Mouse (Mus musculus) midbrain, postnatal 0 days (tissue): ENCODE data around the gene Mageb3. TPM values are rescaled to one million over a fixed set of nuclear protein-coding genes. Genes with fewer than 3 reads are reported as not detected.

Experiments used
- ATAC-seq: fragments of 200-750 bp; cut with Nextera tagmentation; 2 replicates; pipeline ENCODE4 v1.8.0; 2017; ENCODE audit warnings: moderate number of reproducible peaks, mild to moderate bottlenecking, moderate TSS enrichment, moderate library complexity; ENCODE audit not compliant: low FRiP score
- DNase-seq: peaks from one replicate; pipeline ENCODE4 v3.0.0-alpha.2; 2015; ENCODE audit warnings: low spot score
- H3K27ac ChIP-seq: fragments of 300-500 bp; sonication (generic); 2 replicates; pipeline ENCODE4 v1.5.1; 2014; ENCODE audit warnings: low read depth, mild to moderate bottlenecking, low read length, mixed read lengths
- H3K27me3 ChIP-seq: fragments of 300-500 bp; sonication (generic); 2 replicates; pipeline ENCODE4 v1.6.1; 2014; ENCODE audit warnings: low read length, control low read depth, mixed read lengths; ENCODE audit not compliant: insufficient read depth
- H3K36me3 ChIP-seq: fragments of 300-500 bp; sonication (generic); 2 replicates; pipeline ENCODE4 v1.6.1; 2014; ENCODE audit warnings: low read length, control low read depth, mixed read lengths; ENCODE audit not compliant: insufficient read depth
- H3K4me1 ChIP-seq: fragments of 300-500 bp; sonication (generic); 2 replicates; pipeline ENCODE4 v1.6.1; 2014; ENCODE audit warnings: mild to moderate bottlenecking, control low read depth, antibody characterized with exemption, low read length, mixed read lengths; ENCODE audit not compliant: insufficient read depth
- H3K4me2 ChIP-seq: fragments of 300-500 bp; sonication (generic); 2 replicates; pipeline ENCODE4 v1.6.1; 2014; ENCODE audit warnings: low read depth, mild to moderate bottlenecking, low read length, mixed read lengths; ENCODE audit not compliant: poor library complexity, severe bottlenecking
- H3K4me3 ChIP-seq: fragments of 300-500 bp; sonication (generic); 2 replicates; pipeline ENCODE4 v1.5.1; 2014; ENCODE audit warnings: low read depth, mild to moderate bottlenecking, low read length, moderate library complexity
- H3K9ac ChIP-seq: fragments of 300-500 bp; sonication (generic); replicated peaks from 2 replicates; pipeline ENCODE4 v1.6.1; 2014; ENCODE audit warnings: mild to moderate bottlenecking, low read length, moderate library complexity, mixed read lengths; ENCODE audit not compliant: poor library complexity, severe bottlenecking
- H3K9me3 ChIP-seq: fragments of 300-500 bp; sonication (generic); 2 replicates; pipeline ENCODE4 v1.6.1; 2016; ENCODE audit warnings: low read length, control low read depth
- CTCF ChIP-seq: IDR thresholded peaks from 2 replicates; pipeline ENCODE4 v1.5.1; 2016; ENCODE audit warnings: antibody characterized with exemption, mild to moderate bottlenecking
- WGBS: fragments of 180-500 bp; shearing (Covaris S2); extraction: QIAGEN DNeasy Blood & Tissue Kit; methylation state at CpG from one replicate; pipeline ENCODE4 v1.1.7; 2014; 5-methylcytosine and 5-hydroxymethylcytosine counted together
- polyA plus RNA-seq: library from polyadenylated mRNA; unstranded; fragments of >200 nt; fragmentation: Nextera tagmentation; extraction: Ambion mirVana; gene quantifications from 2 replicates; pipeline ENCODE4 v1.2.1, GENCODE M21; 2015
- total RNA-seq: library from RNA; depleted of rRNA; stranded (reverse); fragments of >200 nt; gene quantifications from 2 replicates; pipeline ENCODE4 v1.2.3, GENCODE M21; 2014; rRNA removed

The Mageb3 gene
- total RNA-seq, result 0.28 TPM in 1 of 2 replicates, not detected in the other
- polyA plus RNA-seq, result 0.22 and 0.30 TPM in 2 replicates

DNA sequence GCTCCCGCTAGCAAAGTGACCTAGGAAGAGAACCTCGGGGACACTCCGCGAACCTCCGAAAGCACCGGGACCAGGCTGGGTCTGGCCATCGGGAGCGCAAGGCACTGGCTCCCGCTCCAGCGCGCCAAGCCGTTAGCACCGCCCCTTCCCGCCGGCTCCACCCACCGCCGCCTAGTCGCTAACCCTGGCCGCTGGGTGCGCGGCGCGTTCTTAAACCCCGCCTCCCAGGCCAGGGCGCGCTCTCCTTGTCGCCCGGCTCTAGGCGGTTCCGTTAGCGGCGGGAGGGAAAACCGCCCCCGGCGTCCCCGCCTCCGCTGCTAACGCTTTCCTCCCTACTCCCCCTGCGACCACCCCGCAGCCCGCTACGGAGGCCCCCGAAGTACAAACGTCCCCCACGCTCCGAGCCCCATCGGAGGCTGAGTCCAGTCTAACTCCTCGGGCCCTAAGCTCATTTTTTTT lies at the start of gene Mageb3, which contains the start of gene Ctdspl2:
Gene Mageb3, minus strand, starts transcription at position 328 of the 459 bp plus-strand sequence.
Gene Ctdspl2, plus strand, starts transcription at position 237 of the 459 bp plus-strand sequence.
- TF ChIP-seq CTCF, result peak; percentile 27; the same call in 1 of the 2 replicates
- whole genome bisulfite sequencing, result under 1% methylated on average over 48 of the region's 48 CpGs
- H3K4me2 ChIP-seq, result peak within 1 kb of the TSS; percentile 71
- peak; percentile 98 for DNase-seq
- ATAC-seq, result peak; percentile 95
- H3K27me3 ChIP-seq, result no peaks in the 10 kb centered on the region
- H3K36me3 ChIP-seq, result no peaks in the 10 kb centered on the region
- H3K4me3 ChIP-seq, result peak within 1 kb of the TSS; percentile 89
- peaks cover 9% of the 10 kb centered on the region for H3K4me1 ChIP-seq
- H3K9ac ChIP-seq, result peak within 1 kb of the TSS; percentile 94
- no peaks in the 10 kb centered on the region for H3K9me3 ChIP-seq
- H3K27ac ChIP-seq, result peak within 1 kb of the TSS; percentile 79

DNA sequence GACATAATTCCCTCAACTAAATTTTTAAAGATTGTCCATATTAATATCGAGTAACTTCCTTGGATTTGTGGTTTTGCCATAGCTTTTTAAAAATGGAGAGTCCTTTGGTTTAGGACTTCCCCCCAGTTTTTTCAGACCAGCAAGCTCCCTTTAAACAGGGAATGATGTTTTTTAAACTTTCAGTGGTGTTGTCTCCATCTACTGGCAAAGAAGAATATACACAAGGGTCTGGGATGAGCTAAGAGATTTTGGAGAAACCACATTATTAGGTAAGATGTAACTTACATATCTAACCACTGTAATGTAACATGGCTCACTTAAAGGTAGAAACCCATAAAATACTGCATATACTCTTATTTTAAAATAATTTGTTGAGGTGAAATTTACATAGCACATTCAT lies 39.8 kb upstream of the Mageb3 start:
- Histone ChIP-seq H3K9me3 (no peaks in the 10 kb centered on the region), H3K36me3 (no peaks in the 10 kb centered on the region), H3K9ac (no peak overlapping the region), H3K27ac (no peak overlapping the region), H3K27me3 (no peaks in the 10 kb centered on the region), H3K4me2 (no peak overlapping the region), H3K4me1 (no peaks in the 10 kb centered on the region), H3K4me3 (no peak overlapping the region)
- DNase-seq (peak; percentile 12), ATAC-seq (no peak)
- TF ChIP-seq CTCF, result peak; percentile 68
- 95% methylated on average over 1 of the region's 1 CpGs for WGBS

DNA sequence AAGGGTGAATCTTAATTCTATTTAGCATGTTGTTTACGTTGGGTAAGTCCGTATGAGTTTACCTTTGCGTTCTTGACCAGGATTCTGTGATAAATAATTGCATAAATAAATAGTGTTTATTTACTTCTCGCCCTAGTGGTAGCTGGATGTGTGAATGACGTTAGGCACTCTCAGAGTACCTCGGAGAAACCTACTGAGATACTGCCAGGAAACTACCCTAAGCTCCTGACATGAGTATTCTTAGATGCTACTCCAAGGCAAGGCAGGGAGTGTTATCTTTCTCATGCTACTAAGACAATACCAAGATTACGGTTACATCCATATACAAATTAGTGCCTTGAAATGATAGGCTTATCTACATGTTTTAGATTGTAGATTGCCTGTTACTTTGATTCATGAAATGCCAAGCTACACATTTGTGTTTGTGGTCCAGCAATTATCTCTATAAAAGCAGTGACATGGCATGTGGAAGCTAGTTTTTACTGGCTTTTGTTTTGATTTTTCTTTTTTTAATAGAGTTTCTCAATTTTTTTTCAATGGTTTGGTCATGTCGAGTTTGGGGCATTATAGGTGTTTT lies 1.4 kb upstream of the Mageb3 start:
- TF ChIP-seq CTCF, result 0 out of 2 replicates have a peak, but pooled peaks have one; percentile 21
- Histone ChIP-seq H3K27ac (no peak overlapping the region), H3K9me3 (no peaks in the 10 kb centered on the region), H3K27me3 (no peaks in the 10 kb centered on the region), H3K4me1 (peaks cover 9% of the 10 kb centered on the region), H3K4me2 (peak overlapping the region; percentile 71), H3K9ac (peak overlapping the region; percentile 94), H3K4me3 (peak overlapping the region; percentile 89), H3K36me3 (no peaks in the 10 kb centered on the region)
- ATAC-seq (no peak), DNase-seq (no peak)
- 12% methylated on average over 8 of the region's 8 CpGs for WGBS

DNA sequence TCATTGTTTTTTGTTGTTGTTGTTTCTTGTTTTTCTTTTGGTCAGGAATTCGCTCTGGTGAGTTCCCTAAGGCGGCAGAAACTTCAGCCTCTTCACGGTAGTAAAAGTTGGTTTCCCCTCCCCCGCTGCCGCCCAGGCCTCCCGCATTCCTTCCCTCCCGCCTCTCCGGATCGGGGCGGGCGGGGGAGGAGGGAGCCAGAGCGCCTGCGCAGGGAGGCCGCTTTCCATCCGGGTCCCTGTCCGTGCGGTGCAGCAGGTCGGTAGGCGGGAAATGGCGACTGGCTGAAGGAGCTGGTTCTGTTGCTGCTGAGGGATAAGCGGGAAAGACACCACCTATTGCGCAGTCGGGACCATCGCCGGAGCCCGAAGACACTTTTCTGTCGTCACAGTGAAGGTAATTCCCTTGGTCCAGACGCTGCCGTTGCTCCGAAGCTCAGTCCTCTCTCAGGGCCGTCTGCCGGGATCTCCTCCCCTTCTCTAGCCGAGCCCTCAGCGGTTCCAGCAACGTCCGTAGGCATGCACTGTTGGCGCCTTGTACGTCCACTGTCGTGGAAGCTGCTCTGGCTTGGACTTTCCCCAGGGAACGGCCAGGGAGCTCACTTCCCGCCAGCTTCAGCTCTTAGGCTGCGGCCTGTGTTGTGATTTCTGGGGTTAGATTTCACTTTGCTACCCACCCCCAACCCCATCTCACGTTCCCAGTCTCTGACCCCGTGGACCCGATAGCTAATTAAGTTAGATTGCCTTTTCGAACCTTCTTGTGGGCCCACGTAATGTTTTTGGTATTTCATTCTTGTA lies 529 bp upstream of the Mageb3 start:
- H3K9ac ChIP-seq, result peak overlapping the region; percentile 94
- peak overlapping the region; percentile 71 for H3K4me2 ChIP-seq
- ATAC-seq (peak; percentile 97), DNase-seq (peak; percentile 94)
- H3K36me3 ChIP-seq, result no peaks in the 10 kb centered on the region
- peak overlapping the region; percentile 79 for H3K27ac ChIP-seq
- H3K4me1 ChIP-seq, result peaks cover 9% of the 10 kb centered on the region
- H3K4me3 ChIP-seq, result peak overlapping the region; percentile 89
- no peak for TF ChIP-seq CTCF
- no peaks in the 10 kb centered on the region for H3K27me3 ChIP-seq
- H3K9me3 ChIP-seq, result no peaks in the 10 kb centered on the region
- under 1% methylated on average over 46 of the region's 47 CpGs for WGBS

DNA sequence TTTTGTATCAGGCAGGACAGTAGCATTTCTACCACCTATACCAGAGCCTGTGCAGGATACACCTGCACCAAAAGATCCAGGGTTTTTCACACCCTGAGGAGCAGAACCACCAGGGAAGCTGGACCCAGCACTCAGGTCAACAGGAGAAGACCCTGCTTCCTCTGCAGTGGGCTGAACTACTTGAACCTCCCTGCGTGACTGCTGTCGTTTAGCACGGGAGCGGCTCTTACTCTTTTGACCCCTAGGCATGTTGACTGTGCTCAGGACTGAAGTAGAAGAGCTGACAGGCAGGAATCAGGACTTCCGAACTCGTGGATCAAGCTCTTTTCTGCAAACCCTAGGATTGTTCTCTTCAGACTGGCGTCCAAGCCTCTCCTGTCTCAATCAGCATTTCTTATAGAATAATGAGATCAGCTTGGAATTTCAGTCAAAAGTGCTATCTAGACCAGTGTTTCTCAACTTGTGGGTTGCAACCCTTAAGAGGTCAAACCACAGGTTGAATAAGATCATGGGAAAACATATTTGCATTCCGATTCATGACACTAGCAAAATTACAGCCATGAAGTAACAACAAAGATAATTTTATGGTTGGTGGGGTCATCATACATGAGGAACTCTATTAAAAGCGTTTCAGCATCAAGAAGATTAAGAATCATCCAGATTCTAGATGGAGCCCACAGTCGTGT lies 778 bp downstream of the Mageb3 start:
- DNase-seq (peak; percentile 1), ATAC-seq (no peak)
- H3K36me3 ChIP-seq, result no peaks in the 10 kb centered on the region
- peak overlapping the region; percentile 43 for H3K4me2 ChIP-seq
- peak overlapping the region; percentile 79 for H3K27ac ChIP-seq
- peak overlapping the region; percentile 94 for H3K9ac ChIP-seq
- H3K27me3 ChIP-seq, result no peaks in the 10 kb centered on the region
- TF ChIP-seq CTCF, result no peak
- peaks cover 9% of the 10 kb centered on the region for H3K4me1 ChIP-seq
- no peaks in the 10 kb centered on the region for H3K9me3 ChIP-seq
- WGBS, result 18% methylated on average over 10 of the region's 10 CpGs
- peak overlapping the region; percentile 89 for H3K4me3 ChIP-seq
